Mouse (Mus musculus) hindbrain, embryonic 11.5 days (tissue): ENCODE measurements around the gene Sgk2. TPM values are rescaled to one million over a fixed set of nuclear protein-coding genes. Genes with fewer than 3 reads are reported as not detected.

Source experiments
- ATAC-seq: fragments of 200-750 bp; cut with Nextera tagmentation; 2 replicates; pipeline ENCODE4 v1.8.0; 2017; ENCODE audit warnings: mild to moderate bottlenecking, moderate TSS enrichment, moderate library complexity; ENCODE audit not compliant: low FRiP score
- DNase-seq: peaks from one replicate; pipeline ENCODE4 v3.0.0-alpha.2; 2015; ENCODE audit warnings: low spot score
- H3K27ac ChIP-seq: fragments of 300-500 bp; sonication (generic); 2 replicates; pipeline ENCODE4 v1.5.1; 2014; ENCODE audit warnings: mild to moderate bottlenecking, low read depth, low read length
- H3K27me3 ChIP-seq: fragments of 300-500 bp; sonication (generic); 2 replicates; pipeline ENCODE4 v1.6.1; 2014; ENCODE audit warnings: mild to moderate bottlenecking, low read length, moderate library complexity, mixed read lengths; ENCODE audit not compliant: control insufficient read depth, insufficient read depth
- H3K36me3 ChIP-seq: fragments of 300-500 bp; sonication (generic); 2 replicates; pipeline ENCODE4 v1.6.1; 2014; ENCODE audit warnings: mild to moderate bottlenecking, low read length, moderate library complexity, mixed read lengths; ENCODE audit not compliant: control insufficient read depth, insufficient read depth
- H3K4me1 ChIP-seq: fragments of 300-500 bp; sonication (generic); replicated peaks from 2 replicates; pipeline ENCODE4 v1.6.1; 2014; ENCODE audit warnings: low read length, mixed read lengths; ENCODE audit not compliant: control insufficient read depth, insufficient read depth
- H3K4me2 ChIP-seq: fragments of 300-500 bp; sonication (generic); replicated peaks from 2 replicates; pipeline ENCODE4 v1.6.1; 2014; ENCODE audit warnings: mild to moderate bottlenecking, low read depth, low read length
- H3K4me3 ChIP-seq: fragments of 300-500 bp; sonication (generic); 2 replicates; pipeline ENCODE4 v1.5.1; 2014; ENCODE audit warnings: low read depth, low read length
- H3K9ac ChIP-seq: fragments of 300-500 bp; sonication (generic); 2 replicates; pipeline ENCODE4 v1.6.1; 2014; ENCODE audit warnings: low read depth, low read length
- H3K9me3 ChIP-seq: fragments of 300-500 bp; sonication (generic); 2 replicates; pipeline ENCODE4 v1.6.1; 2016; ENCODE audit warnings: low read length; ENCODE audit not compliant: control insufficient read depth
- WGBS: fragments of 180-500 bp; shearing (Covaris S2); extraction: QIAGEN DNeasy Blood & Tissue Kit; methylation state at CpG from one replicate; pipeline ENCODE4 v1.1.7; 2014; 5-methylcytosine and 5-hydroxymethylcytosine counted together
- polyA plus RNA-seq: library from polyadenylated mRNA; unstranded; fragments of >200 nt; fragmentation: Nextera tagmentation; extraction: Ambion mirVana; gene quantifications from 2 replicates; pipeline ENCODE4 v1.2.1, GENCODE M21; 2014

Sgk2 gene
- polyA plus RNA-seq, 1 experiment from 2014 or later = not detected

DNA sequence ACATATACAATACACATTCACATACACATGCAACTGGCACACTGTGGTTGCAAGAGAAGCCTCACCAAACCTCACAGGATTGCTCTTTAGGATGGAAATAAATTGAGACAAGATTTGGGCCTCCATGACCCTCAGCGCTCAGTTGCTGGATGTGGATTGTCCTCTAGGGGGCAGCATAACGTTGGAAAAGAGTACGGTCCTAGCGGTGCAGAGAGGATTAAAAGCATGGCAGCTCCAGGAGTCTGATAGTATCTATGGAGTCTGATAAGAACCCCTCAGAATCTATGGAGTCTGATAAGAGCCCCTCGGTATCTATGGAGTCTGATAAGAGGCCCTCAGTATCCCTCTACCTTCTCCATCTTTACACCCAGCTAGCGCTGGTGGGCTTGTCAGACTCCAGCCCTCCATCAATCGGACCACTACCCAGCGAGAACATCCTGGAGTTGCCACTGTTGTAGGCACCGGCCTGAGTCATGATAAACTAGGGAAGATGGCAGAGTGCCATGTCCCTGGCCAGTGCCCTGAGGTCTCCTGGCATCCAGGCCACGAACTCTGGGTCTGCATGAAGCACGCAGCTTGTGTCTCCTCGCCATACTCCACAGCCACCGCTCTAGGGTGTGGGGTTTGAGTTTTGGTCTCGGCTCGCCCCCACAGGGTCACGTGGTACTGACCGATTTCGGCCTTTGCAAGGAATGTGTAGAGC lies 11.5 kb downstream of the Sgk2 start:
- no peaks in the 10 kb centered on the region for H3K36me3 ChIP-seq
- 27% methylated on average over 18 of the region's 18 CpGs for WGBS
- no peaks in the 10 kb centered on the region for H3K9me3 ChIP-seq
- 0 out of 2 replicates have a peak overlapping the region, but pooled peaks have one; percentile 27 for H3K9ac ChIP-seq
- H3K27ac ChIP-seq = no peak overlapping the region
- peak overlapping the region; percentile 34 for H3K4me2 ChIP-seq
- peak overlapping the region; percentile 13; the same call in 1 of the 2 replicates for H3K4me3 ChIP-seq
- peak; percentile 89 for DNase-seq
- ATAC-seq = peak; percentile 71; the same call in 1 of the 2 replicates
- H3K27me3 ChIP-seq = no peaks in the 10 kb centered on the region
- H3K4me1 ChIP-seq = no peaks in the 10 kb centered on the region

DNA sequence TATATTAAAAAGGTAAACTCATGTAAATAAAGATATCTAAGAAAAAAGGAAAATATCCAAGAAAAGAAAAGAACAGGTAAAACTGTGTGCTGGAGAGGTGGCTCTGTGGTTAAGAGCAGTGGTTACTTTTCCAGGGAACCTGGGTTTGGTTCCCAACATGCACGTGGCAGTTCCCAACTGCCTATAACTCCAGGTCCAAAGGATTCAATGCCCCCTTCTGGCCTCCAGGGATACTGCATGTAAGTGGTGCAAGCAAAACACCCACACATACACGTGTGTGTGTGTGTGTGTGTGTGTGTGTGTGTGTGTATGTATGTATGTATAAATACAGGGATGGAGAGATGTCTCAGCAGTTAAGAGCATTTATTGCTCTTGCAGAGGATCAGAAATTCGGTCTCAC lies 12.6 kb downstream of the Sgk2 start:
- H3K4me3 ChIP-seq = no peak overlapping the region
- WGBS = 25% methylated on average over 3 of the region's 3 CpGs
- no peaks in the 10 kb centered on the region for H3K36me3 ChIP-seq
- no peak overlapping the region for H3K27ac ChIP-seq
- no peaks in the 10 kb centered on the region for H3K4me1 ChIP-seq
- H3K9me3 ChIP-seq = no peaks in the 10 kb centered on the region
- no peak overlapping the region for H3K9ac ChIP-seq
- H3K27me3 ChIP-seq = no peaks in the 10 kb centered on the region
- ATAC-seq (no peak), DNase-seq (peak; percentile 58)
- no peak overlapping the region for H3K4me2 ChIP-seq

DNA sequence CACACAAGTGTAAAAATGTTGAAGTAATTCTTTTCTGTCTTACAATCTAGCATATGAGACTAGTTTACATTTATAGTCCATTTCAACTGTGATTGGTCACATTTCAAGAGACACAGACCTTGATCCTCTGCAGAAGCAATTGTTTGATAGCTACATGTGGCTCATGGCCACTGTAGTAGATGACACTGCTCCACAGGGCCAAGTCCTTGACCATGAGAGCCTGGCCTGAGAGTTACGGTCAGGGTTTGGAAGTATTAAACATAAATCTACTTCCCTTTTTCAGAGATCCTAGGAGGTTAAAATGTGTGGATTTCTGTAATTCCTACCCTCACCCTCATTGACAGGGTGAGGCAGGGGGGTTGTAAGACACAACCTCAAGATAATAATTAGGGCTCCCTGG lies 13.9 kb downstream of the Sgk2 start:
- no peaks in the 10 kb centered on the region for H3K9me3 ChIP-seq
- ATAC-seq = no peak
- no peak overlapping the region for H3K4me2 ChIP-seq
- no peaks in the 10 kb centered on the region for H3K27me3 ChIP-seq
- WGBS = 94% methylated on average over 1 of the region's 1 CpGs
- no peaks in the 10 kb centered on the region for H3K4me1 ChIP-seq
- DNase-seq = no peak
- H3K9ac ChIP-seq = no peak overlapping the region
- H3K36me3 ChIP-seq = no peaks in the 10 kb centered on the region
- H3K27ac ChIP-seq = no peak overlapping the region
- no peak overlapping the region for H3K4me3 ChIP-seq

DNA sequence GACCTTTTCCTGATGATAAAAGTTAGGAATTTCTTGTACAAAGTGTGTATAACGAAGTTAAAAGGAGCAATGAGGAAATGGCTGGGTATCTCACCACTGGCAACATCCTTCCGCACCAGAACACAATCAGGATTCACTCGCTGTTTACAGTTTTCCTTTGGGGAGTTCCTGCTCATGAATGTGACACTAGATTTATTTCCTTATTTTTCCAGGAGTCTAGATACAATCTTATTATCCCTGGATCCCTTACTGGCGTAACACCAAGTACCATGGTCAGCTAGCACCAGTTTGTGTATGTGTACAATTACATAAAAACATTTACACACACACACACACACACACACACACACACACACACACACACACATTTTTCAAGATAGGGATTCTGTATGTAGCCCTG lies 20.2 kb downstream of the Sgk2 start:
- Histone ChIP-seq H3K9ac (no peak overlapping the region), H3K4me3 (no peak overlapping the region), H3K4me1 (no peaks in the 10 kb centered on the region), H3K27me3 (no peaks in the 10 kb centered on the region), H3K27ac (no peak overlapping the region), H3K36me3 (no peaks in the 10 kb centered on the region), H3K9me3 (no peaks in the 10 kb centered on the region), H3K4me2 (no peak overlapping the region)
- DNase-seq = no peak
- WGBS = 83% methylated on average over 4 of the region's 4 CpGs
- ATAC-seq = no peak

DNA sequence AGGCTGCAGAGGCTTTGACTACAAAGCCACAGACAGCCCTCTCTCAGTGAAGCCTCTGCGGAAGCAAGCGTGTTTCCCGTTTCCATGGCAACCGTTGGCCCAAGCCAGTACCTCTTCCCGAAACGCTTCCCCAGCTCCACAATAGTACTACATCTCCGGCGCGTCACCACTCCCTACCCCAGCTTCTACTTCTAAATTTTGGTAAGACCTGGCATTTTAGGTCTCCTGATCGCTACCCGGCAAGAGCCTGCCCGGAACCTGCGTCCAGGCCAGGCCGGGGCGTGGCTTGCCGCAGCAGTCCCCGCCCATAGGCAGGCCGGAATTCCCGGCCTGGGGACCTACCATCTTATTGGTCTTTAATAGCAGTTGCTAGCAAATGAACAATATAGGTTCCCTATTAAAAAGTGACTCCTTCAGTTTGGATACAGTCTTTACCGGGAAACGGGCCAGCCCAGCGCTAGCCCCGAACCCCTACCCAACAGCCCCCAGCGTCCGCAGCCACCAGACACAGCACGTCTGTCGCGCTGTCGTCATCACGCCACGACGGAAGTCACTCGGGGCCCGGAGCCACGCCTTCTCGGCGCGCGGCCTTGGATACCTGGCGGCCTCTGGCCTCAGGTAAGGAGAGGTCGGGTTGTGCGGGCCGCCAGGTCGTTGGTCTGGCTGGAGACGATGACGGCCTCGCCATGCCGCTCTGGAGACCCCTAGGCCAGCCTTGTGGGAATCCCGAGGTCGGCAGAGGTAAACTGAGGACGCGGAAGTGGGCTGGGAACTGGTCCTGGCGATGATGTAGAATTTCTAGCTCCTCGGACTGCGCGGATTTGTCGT lies 30.0 kb downstream of the Sgk2 start, which contains the start of gene Ift52:
Gene Ift52 (plus strand): TSS at position 439 of the 828 bp plus-strand sequence.
- H3K27ac ChIP-seq = no peak within 1 kb of the TSS; the same call in 1 of the 2 replicates
- H3K4me3 ChIP-seq = peak within 1 kb of the TSS; percentile 55
- peak within 1 kb of the TSS; percentile 54 for H3K9ac ChIP-seq
- ATAC-seq (peak; percentile 95), DNase-seq (peak; percentile 94)
- H3K36me3 ChIP-seq = no peaks in the 10 kb centered on the region
- under 1% methylated on average over 57 of the region's 57 CpGs for WGBS
- peak within 1 kb of the TSS; percentile 44 for H3K4me2 ChIP-seq
- H3K27me3 ChIP-seq = no peaks in the 10 kb centered on the region
- no peaks in the 10 kb centered on the region for H3K9me3 ChIP-seq
- no peaks in the 10 kb centered on the region; the same call in 1 of the 2 replicates for H3K4me1 ChIP-seq

DNA sequence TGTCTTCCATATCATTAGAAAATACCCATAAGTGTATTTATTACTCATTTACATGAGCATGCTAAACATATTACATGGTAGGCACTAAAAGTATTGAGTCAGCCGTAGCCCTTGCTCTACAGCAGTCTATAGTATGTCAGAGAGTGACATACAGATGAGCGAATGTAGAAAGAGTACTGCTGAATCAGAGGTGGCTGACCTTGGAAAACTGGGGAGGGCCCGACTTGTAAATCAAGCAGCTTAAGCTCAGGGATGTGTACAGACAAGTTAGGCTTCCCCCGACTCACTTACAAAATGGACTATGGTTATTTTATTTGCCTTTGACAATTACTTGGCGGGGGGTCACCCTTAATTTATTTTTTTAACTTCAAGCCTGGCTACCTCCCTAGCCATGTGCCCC lies 44.2 kb downstream of the Sgk2 start:
- H3K9me3 ChIP-seq = no peaks in the 10 kb centered on the region
- H3K27ac ChIP-seq = no peak overlapping the region
- ATAC-seq (no peak), DNase-seq (no peak)
- no peaks in the 10 kb centered on the region for H3K27me3 ChIP-seq
- 90% methylated on average over 5 of the region's 5 CpGs for WGBS
- H3K9ac ChIP-seq = no peak overlapping the region
- no peaks in the 10 kb centered on the region for H3K4me1 ChIP-seq
- H3K36me3 ChIP-seq = 0 out of 2 replicates have a peak, but pooled peaks cover 12% of the 10 kb centered on the region
- H3K4me3 ChIP-seq = no peak overlapping the region
- H3K4me2 ChIP-seq = no peak overlapping the region

DNA sequence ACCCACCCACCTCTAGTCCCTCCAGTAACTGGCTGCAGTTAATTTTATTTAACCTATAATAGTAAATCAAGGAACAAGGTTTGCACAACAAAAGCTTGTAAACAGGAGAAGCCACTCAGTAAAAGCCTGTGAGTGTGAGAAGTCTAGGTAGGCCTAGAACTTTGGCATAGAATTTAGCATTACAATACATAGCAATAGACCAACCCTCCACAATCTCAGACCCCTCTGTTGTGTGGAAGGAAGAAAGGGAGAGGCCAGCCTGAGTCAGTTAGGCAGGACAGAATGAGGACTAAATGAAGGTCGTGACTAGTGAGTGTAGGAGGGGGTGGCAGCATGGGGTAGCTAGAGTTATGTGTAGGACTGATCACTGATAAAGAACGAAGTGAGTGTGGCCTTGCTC lies 44.6 kb downstream of the Sgk2 start:
- no peaks in the 10 kb centered on the region for H3K27me3 ChIP-seq
- H3K9me3 ChIP-seq = no peaks in the 10 kb centered on the region
- DNase-seq = no peak
- H3K36me3 ChIP-seq = 0 out of 2 replicates have a peak, but pooled peaks cover 15% of the 10 kb centered on the region
- H3K27ac ChIP-seq = no peak overlapping the region
- H3K4me3 ChIP-seq = no peak overlapping the region
- no peak overlapping the region for H3K9ac ChIP-seq
- ATAC-seq = no peak
- 85% methylated on average over 2 of the region's 2 CpGs for WGBS
- H3K4me2 ChIP-seq = no peak overlapping the region
- H3K4me1 ChIP-seq = no peaks in the 10 kb centered on the region

DNA sequence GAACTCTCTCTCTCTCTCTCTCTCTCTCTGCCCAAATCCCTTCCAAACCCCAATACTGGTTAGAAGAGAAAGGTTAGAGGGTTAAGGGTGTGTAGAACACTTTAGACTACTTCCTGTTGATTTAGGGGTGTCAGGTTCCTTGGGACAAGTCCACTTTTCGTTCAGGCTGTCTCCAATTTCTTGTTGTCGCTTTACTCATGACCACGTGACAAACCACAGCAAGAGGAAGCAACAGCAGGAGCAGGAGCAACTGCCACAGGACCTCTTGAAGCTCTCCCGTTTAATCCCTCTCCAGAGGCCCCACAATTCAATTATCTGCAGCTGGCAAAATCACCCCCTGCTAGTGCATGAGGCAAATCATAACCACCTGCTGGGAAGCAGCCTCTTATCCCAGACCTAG lies 45.5 kb downstream of the Sgk2 start:
- no peak overlapping the region for H3K27ac ChIP-seq
- H3K9ac ChIP-seq = no peak overlapping the region
- DNase-seq (no peak), ATAC-seq (no peak)
- 53% methylated on average over 4 of the region's 4 CpGs for WGBS
- no peaks in the 10 kb centered on the region for H3K4me1 ChIP-seq
- H3K9me3 ChIP-seq = no peaks in the 10 kb centered on the region
- H3K36me3 ChIP-seq = 0 out of 2 replicates have a peak, but pooled peaks cover 17% of the 10 kb centered on the region
- no peak overlapping the region for H3K4me2 ChIP-seq
- H3K27me3 ChIP-seq = no peaks in the 10 kb centered on the region
- no peak overlapping the region for H3K4me3 ChIP-seq
